29 mouse cellular contexts compared by ENCODE assay signal in the genomic region with DNA sequence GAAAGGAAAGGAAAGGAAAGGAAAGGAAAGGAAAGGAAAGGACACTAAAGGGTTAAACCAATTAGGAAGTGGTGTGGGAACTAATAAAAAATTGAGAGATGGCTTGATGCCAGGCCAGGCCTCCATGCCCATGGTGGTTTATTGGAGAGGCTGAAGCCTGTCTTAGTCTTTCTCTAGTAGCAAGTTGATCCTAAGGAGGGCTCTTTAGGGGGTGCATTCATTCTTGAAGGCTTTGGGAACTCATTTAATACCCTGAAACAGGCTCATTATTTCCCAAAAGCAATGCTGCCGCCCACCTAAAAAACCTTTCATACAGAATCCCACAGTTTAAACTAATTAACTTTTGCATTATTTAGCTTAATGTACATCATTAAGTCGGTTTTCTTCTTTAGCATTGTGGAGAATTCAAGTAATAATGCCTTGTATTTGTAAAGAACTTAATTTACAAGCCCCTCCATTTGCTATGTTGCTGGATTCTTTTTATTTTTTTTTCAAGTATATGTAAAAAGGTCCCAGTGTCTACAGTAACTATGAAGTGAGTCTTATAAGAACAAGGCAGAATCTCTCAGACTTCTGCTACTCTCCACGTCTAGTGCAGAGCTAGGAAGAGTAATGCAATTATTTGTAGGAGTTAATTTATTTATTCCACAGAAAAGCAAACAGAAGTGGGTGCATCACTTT.
DNase-seq lines count a peak whose midpoint lies in the region; ATAC-seq and TF ChIP-seq lines count a peak whose summit lies in the region.
"Had no signal": no experiment of that assay in that cellular context is flagged by ENCODE, and none has a peak within 500 bp of the region (broad histone marks: within the 10 kb centered on the region; RNA-seq: fewer than 3 reads in every experiment).

No protein-coding gene starts in this region.

- no peaks in the 10 kb centered on the region; the same call in 1 of the 2 replicates for H3K4me1 ChIP-seq in forebrain, embryonic 12.5 days
- H3K4me1 ChIP-seq in forebrain, postnatal 0 days (ENCODE audit: insufficient read depth) = no peaks in the 10 kb centered on the region
- no peaks in the 10 kb centered on the region for H3K4me1 ChIP-seq in midbrain, embryonic 14.5 days (ENCODE audit: control insufficient read depth, insufficient read depth, low read length)
- H3K4me1 ChIP-seq in midbrain, embryonic 11.5 days (ENCODE audit: control insufficient read depth, insufficient read depth, low read length) = no peaks in the 10 kb centered on the region
- H3K4me1 ChIP-seq in forebrain, embryonic 16.5 days (replicated peaks; ENCODE audit: control insufficient read depth, insufficient read depth, low read length) = no peaks in the 10 kb centered on the region
- H3K4me1 ChIP-seq: hindbrain, embryonic 12.5 days; megakaryocyte, embryonic 14.5 days; midbrain, embryonic 13.5 days had no signal

- WGBS in forebrain, embryonic 12.5 days = 7% methylated on average over 3 of the region's 3 CpGs
- 10% methylated on average over 3 of the region's 3 CpGs for WGBS in forebrain, postnatal 0 days
- 30% methylated on average over 3 of the region's 3 CpGs for WGBS in midbrain, embryonic 14.5 days
- 34% methylated on average over 3 of the region's 3 CpGs for WGBS in midbrain, embryonic 11.5 days
- WGBS in forebrain, embryonic 16.5 days = 5% methylated on average over 3 of the region's 3 CpGs

- DNase-seq in forebrain, postnatal 0 days = no peak
- DNase-seq in midbrain, embryonic 14.5 days = peak; percentile 31
- no peak for DNase-seq in midbrain, embryonic 11.5 days (ENCODE audit: low spot score, missing footprints)
- peak; percentile 38 for DNase-seq in retina, postnatal 1 day
- DNase-seq in heart, adult 8-10 months (ENCODE audit: low spot score) = no peak
- DNase-seq in cerebellum, postnatal 14 days = no peak
- DNase-seq: adrenal gland, postnatal 25 days; B cell, adult 2 months; cerebellum, adult 2 months; cerebellum, postnatal 25 days; gastrocnemius, postnatal 25 days; heart, adult 18-20 months; heart, postnatal 14 days; kidney, adult 9 months; kidney, postnatal 10 days; layer of hippocampus, postnatal 36 days; left cerebral cortex, postnatal 4 days; lung, postnatal 4 days; right cerebral cortex, adult 18-20 months; right cerebral cortex, postnatal 4 days; thymus, adult 2 months had no signal

- H3K4me2 ChIP-seq in forebrain, embryonic 12.5 days = no peak overlapping the region
- H3K4me2 ChIP-seq in forebrain, postnatal 0 days (ENCODE audit: low read depth) = no peak overlapping the region
- no peak overlapping the region for H3K4me2 ChIP-seq in midbrain, embryonic 14.5 days (ENCODE audit: low read length)
- H3K4me2 ChIP-seq in midbrain, embryonic 11.5 days = no peak overlapping the region
- H3K4me2 ChIP-seq in forebrain, embryonic 16.5 days (ENCODE audit: low read length) = no peak overlapping the region
- H3K4me2 ChIP-seq: hindbrain, embryonic 12.5 days; liver, embryonic 11.5 days; midbrain, embryonic 13.5 days had no signal

- TF ChIP-seq CTCF in forebrain, postnatal 0 days (IDR thresholded peaks at IDR 0.05; ENCODE audit: low read depth) = no peak

- no peak overlapping the region for H3K4me3 ChIP-seq in forebrain, embryonic 12.5 days (replicated peaks)
- H3K4me3 ChIP-seq in forebrain, postnatal 0 days (ENCODE audit: low read depth, low read length) = no peak overlapping the region
- H3K4me3 ChIP-seq in midbrain, embryonic 14.5 days (replicated peaks; ENCODE audit: low read depth, low read length) = no peak overlapping the region
- H3K4me3 ChIP-seq in midbrain, embryonic 11.5 days (ENCODE audit: low read depth, low read length) = no peak overlapping the region
- H3K4me3 ChIP-seq in forebrain, embryonic 16.5 days (replicated peaks; ENCODE audit: low read length) = no peak overlapping the region
- H3K4me3 ChIP-seq: erythroblast, embryonic 14.5 days; hindbrain, embryonic 12.5 days; megakaryocyte, embryonic 14.5 days; midbrain, embryonic 13.5 days had no signal

- no peak overlapping the region for H3K27ac ChIP-seq in forebrain, embryonic 12.5 days
- no peak overlapping the region for H3K27ac ChIP-seq in forebrain, postnatal 0 days (ENCODE audit: low read depth, low read length)
- H3K27ac ChIP-seq in midbrain, embryonic 14.5 days (replicated peaks; ENCODE audit: low read depth, low read length) = no peak overlapping the region
- no peak overlapping the region for H3K27ac ChIP-seq in midbrain, embryonic 11.5 days (ENCODE audit: low read depth, low read length)
- H3K27ac ChIP-seq in forebrain, embryonic 16.5 days (ENCODE audit: low read length) = no peak overlapping the region
- H3K27ac ChIP-seq: hindbrain, embryonic 12.5 days; midbrain, embryonic 13.5 days had no signal

- H3K27me3 ChIP-seq in forebrain, embryonic 12.5 days = peaks cover 36% of the 10 kb centered on the region
- H3K27me3 ChIP-seq in forebrain, postnatal 0 days (ENCODE audit: insufficient read depth, low read length) = no peaks in the 10 kb centered on the region; the same call in 1 of the 2 replicates
- H3K27me3 ChIP-seq in midbrain, embryonic 14.5 days (ENCODE audit: control insufficient read depth, insufficient read depth, low read length) = no peaks in the 10 kb centered on the region
- H3K27me3 ChIP-seq in midbrain, embryonic 11.5 days (ENCODE audit: control insufficient read depth, insufficient read depth, low read length) = no peaks in the 10 kb centered on the region
- peaks cover 12% of the 10 kb centered on the region for H3K27me3 ChIP-seq in forebrain, embryonic 16.5 days (replicated peaks; ENCODE audit: control insufficient read depth, insufficient read depth, low read length)
- H3K27me3 ChIP-seq: hindbrain, embryonic 12.5 days; megakaryocyte, embryonic 14.5 days; midbrain, embryonic 13.5 days had no signal

- ATAC-seq in forebrain, embryonic 12.5 days (ENCODE audit: low FRiP score) = peak; percentile 86
- no peak for ATAC-seq in forebrain, postnatal 0 days
- no peak for ATAC-seq in midbrain, embryonic 14.5 days (ENCODE audit: low FRiP score, low TSS enrichment)
- ATAC-seq in midbrain, embryonic 11.5 days (ENCODE audit: low FRiP score) = no peak
- ATAC-seq in forebrain, embryonic 16.5 days = peak; percentile 88
- ATAC-seq: intestine, postnatal 0 days; midbrain, embryonic 13.5 days had no signal

- H3K36me3 ChIP-seq in forebrain, embryonic 12.5 days (replicated peaks) = no peaks in the 10 kb centered on the region
- no peaks in the 10 kb centered on the region for H3K36me3 ChIP-seq in forebrain, postnatal 0 days (ENCODE audit: insufficient read depth)
- H3K36me3 ChIP-seq in midbrain, embryonic 14.5 days (ENCODE audit: control insufficient read depth, insufficient read depth, low read length) = no peaks in the 10 kb centered on the region
- H3K36me3 ChIP-seq in midbrain, embryonic 11.5 days (ENCODE audit: control insufficient read depth, insufficient read depth, low read length) = no peaks in the 10 kb centered on the region
- H3K36me3 ChIP-seq in forebrain, embryonic 16.5 days (ENCODE audit: control insufficient read depth, insufficient read depth) = no peaks in the 10 kb centered on the region
- H3K36me3 ChIP-seq: hindbrain, embryonic 12.5 days; midbrain, embryonic 13.5 days had no signal

- no peaks in the 10 kb centered on the region for H3K9me3 ChIP-seq in forebrain, embryonic 12.5 days
- H3K9me3 ChIP-seq in forebrain, postnatal 0 days (ENCODE audit: low read length) = no peaks in the 10 kb centered on the region
- H3K9me3 ChIP-seq in midbrain, embryonic 14.5 days (ENCODE audit: control insufficient read depth, low read length) = no peaks in the 10 kb centered on the region
- H3K9me3 ChIP-seq in midbrain, embryonic 11.5 days (ENCODE audit: control insufficient read depth, low read length) = no peaks in the 10 kb centered on the region
- H3K9me3 ChIP-seq in forebrain, embryonic 16.5 days (ENCODE audit: control insufficient read depth, low read length) = no peaks in the 10 kb centered on the region
- H3K9me3 ChIP-seq: hindbrain, embryonic 12.5 days; megakaryocyte, embryonic 14.5 days; midbrain, embryonic 13.5 days had no signal

- H3K9ac ChIP-seq in forebrain, embryonic 12.5 days = no peak overlapping the region
- H3K9ac ChIP-seq in forebrain, postnatal 0 days = no peak overlapping the region
- no peak overlapping the region for H3K9ac ChIP-seq in midbrain, embryonic 14.5 days (replicated peaks; ENCODE audit: low read length)
- no peak overlapping the region for H3K9ac ChIP-seq in midbrain, embryonic 11.5 days (ENCODE audit: low read length)
- no peak overlapping the region for H3K9ac ChIP-seq in forebrain, embryonic 16.5 days (replicated peaks; ENCODE audit: low read depth, low read length)
- H3K9ac ChIP-seq: hindbrain, embryonic 12.5 days; midbrain, embryonic 13.5 days had no signal

Comparison
In these comparisons a context has a peak if more than half of its experiments do, and no peak if none do; other contexts are left out.
1. ATAC-seq: peak in forebrain, embryonic 12.5 days (single experiment) and forebrain, embryonic 16.5 days (single experiment); none in forebrain, postnatal 0 days (single experiment), midbrain, embryonic 14.5 days (single experiment) and midbrain, embryonic 11.5 days (single experiment).
2. DNase-seq: peak in midbrain, embryonic 14.5 days (single experiment) and retina, postnatal 1 day (single experiment); none in forebrain, postnatal 0 days (single experiment), midbrain, embryonic 11.5 days (single experiment), heart, adult 8-10 months (single experiment) and cerebellum, postnatal 14 days (0 of 2).